Mouse (Mus musculus): ENCODE data around the gene Galntl6. TPM values are rescaled to one million over a fixed set of nuclear protein-coding genes. Genes with fewer than 3 reads are reported as not detected.

The Galntl6 gene
- polyA plus RNA-seq, 1 experiment from 2014 or later: 0.03 TPM

- no peak for DNase-seq
Measured at GRCm38 (mm10) chr8:57841446-57841845, 1071.0 kb downstream of the Galntl6 start.

DNA sequence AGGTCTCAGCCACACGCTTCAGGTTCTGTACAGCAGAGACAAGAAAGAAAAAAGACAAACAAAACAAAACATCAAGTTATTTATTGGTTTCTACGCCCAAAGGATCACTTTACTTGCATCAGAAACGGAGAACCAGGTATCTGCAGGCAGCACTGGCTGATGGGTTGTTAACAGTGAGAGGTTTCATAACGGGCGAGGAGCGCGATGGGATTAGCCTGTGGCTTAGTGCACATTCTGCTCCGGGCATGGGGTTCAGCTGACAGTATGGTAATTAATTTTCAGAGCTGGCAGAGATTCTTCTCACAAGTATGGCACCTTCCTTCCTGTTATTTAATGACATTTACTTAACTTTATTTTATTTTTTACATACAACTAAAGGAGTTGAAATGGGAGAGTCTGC, 1075.1 kb downstream of the Galntl6 start:
- ATAC-seq (ENCODE audit: low read depth): no peak
- Histone ChIP-seq H3K36me3 (no peaks in the 10 kb centered on the region), H3K9ac (no peak overlapping the region), H3K27ac (no peak overlapping the region), H3K4me1 (replicated peaks) (no peaks in the 10 kb centered on the region), H3K27me3 (no peaks in the 10 kb centered on the region), H3K4me2 (no peak overlapping the region), H3K9me3 (replicated peaks) (no peaks in the 10 kb centered on the region), H3K4me3 (replicated peaks) (no peak overlapping the region)
- 51% methylated on average over 8 of the region's 8 CpGs for WGBS (ENCODE audit: insufficient replicate concordance)
- no peak for DNase-seq

More at GRCm38 (mm10) chr8:57841446-57841845, 1071.0 kb downstream of the Galntl6 start:
- Histone ChIP-seq H3K27ac (no peak overlapping the region), H3K9ac (no peak overlapping the region), H3K4me2 (no peak overlapping the region), H3K4me3 (replicated peaks) (no peak overlapping the region), H3K36me3 (no peaks in the 10 kb centered on the region), H3K27me3 (no peaks in the 10 kb centered on the region), H3K4me1 (replicated peaks) (no peaks in the 10 kb centered on the region), H3K9me3 (replicated peaks) (no peaks in the 10 kb centered on the region)
- no peak for ATAC-seq (ENCODE audit: low read depth)
- 57% methylated on average over 4 of the region's 4 CpGs for WGBS (ENCODE audit: insufficient replicate concordance)

- ATAC-seq (ENCODE audit: low read depth) (no peak), DNase-seq (no peak)
- H3K27me3 ChIP-seq: no peaks in the 10 kb centered on the region
- H3K9ac ChIP-seq: no peak overlapping the region
- no peak overlapping the region for H3K4me2 ChIP-seq
- no peaks in the 10 kb centered on the region for H3K9me3 ChIP-seq (replicated peaks)
- H3K4me3 ChIP-seq (replicated peaks): no peak overlapping the region
- no peaks in the 10 kb centered on the region for H3K4me1 ChIP-seq (replicated peaks)
- no peak overlapping the region for H3K27ac ChIP-seq
- 38% methylated on average over 11 of the region's 11 CpGs for WGBS (ENCODE audit: insufficient replicate concordance)
- no peaks in the 10 kb centered on the region for H3K36me3 ChIP-seq
Measured at GRCm38 (mm10) chr8:57836981-57837380, 1075.5 kb downstream of the Galntl6 start.

- ATAC-seq (ENCODE audit: low read depth) (no peak), DNase-seq (no peak)
- Histone ChIP-seq H3K9me3 (replicated peaks) (no peaks in the 10 kb centered on the region), H3K27me3 (no peaks in the 10 kb centered on the region), H3K4me1 (replicated peaks) (no peaks in the 10 kb centered on the region), H3K36me3 (no peaks in the 10 kb centered on the region), H3K27ac (no peak overlapping the region), H3K9ac (no peak overlapping the region), H3K4me3 (replicated peaks) (no peak overlapping the region), H3K4me2 (no peak overlapping the region)
- 75% methylated on average over 15 of the region's 15 CpGs for WGBS (ENCODE audit: insufficient replicate concordance)
Measured at GRCm38 (mm10) chr8:57836201-57836883, 1076.1 kb downstream of the Galntl6 start.

- H3K27ac ChIP-seq: no peak overlapping the region
- H3K36me3 ChIP-seq: no peaks in the 10 kb centered on the region
- H3K27me3 ChIP-seq: no peaks in the 10 kb centered on the region
- DNase-seq (no peak), ATAC-seq (ENCODE audit: low read depth) (0 out of 2 replicates have a peak, but pooled peaks have one; percentile 15)
- 0 out of 2 replicates have a peak, but pooled peaks cover 5% of the 10 kb centered on the region for H3K4me1 ChIP-seq (replicated peaks)
- no peak overlapping the region for H3K9ac ChIP-seq
- 0 out of 2 replicates have a peak overlapping the region, but pooled peaks have one; percentile 10 for H3K4me2 ChIP-seq
- H3K4me3 ChIP-seq (replicated peaks): no peak overlapping the region
- H3K9me3 ChIP-seq (replicated peaks): no peaks in the 10 kb centered on the region
- 45% methylated on average over 7 of the region's 7 CpGs for WGBS (ENCODE audit: insufficient replicate concordance)
Measured at GRCm38 (mm10) chr8:57823151-57823550, 1089.3 kb downstream of the Galntl6 start.

DNA sequence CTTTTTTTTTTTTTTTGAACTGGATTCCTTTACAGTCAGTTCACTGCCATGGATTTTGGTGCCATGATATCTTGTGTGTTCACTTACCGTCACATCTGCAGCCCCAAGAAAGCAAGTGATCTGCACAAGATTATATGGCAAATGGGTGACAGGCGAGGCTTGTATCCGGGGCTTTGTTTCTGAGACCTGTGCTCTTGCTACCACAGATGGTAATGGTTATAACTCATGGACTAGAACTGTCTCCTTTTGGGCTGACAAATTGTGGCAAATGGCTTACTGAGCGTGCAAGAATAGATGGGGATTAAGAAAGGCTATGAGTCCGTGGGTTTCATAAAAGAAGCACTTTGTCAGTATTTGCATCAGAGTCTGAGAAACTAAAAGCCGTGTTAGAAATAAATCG, 1096.4 kb downstream of the Galntl6 start:
- no peaks in the 10 kb centered on the region for H3K9me3 ChIP-seq (replicated peaks)
- ATAC-seq (ENCODE audit: low read depth): no peak
- no peak overlapping the region for H3K4me3 ChIP-seq (replicated peaks)
- no peak overlapping the region for H3K27ac ChIP-seq
- WGBS (ENCODE audit: insufficient replicate concordance): 63% methylated on average over 7 of the region's 7 CpGs
- DNase-seq: no peak
- H3K9ac ChIP-seq: no peak overlapping the region
- no peaks in the 10 kb centered on the region for H3K36me3 ChIP-seq
- H3K27me3 ChIP-seq: no peaks in the 10 kb centered on the region
- H3K4me1 ChIP-seq (replicated peaks): no peaks in the 10 kb centered on the region
- H3K4me2 ChIP-seq: no peak overlapping the region

DNA sequence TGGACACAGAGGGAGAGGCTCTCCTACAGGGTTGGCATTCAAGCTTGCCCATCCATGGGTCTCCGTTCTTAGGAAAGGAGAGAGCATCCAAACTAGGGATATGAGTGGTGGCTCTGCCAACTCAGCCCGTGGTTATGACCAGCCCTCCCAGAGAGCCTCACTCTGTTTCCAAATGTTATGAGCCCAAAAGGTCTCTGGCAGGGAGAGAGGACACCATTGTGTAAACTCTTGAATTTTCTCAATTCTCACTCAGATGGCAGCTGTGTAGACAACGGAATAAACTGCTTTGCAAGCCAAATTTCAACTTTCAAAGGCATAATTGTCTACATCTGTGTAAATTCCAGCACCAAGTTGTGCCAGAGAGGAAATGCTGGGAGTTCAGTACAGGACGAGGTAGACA, 1105.4 kb downstream of the Galntl6 start:
- DNase-seq: no peak

DNA sequence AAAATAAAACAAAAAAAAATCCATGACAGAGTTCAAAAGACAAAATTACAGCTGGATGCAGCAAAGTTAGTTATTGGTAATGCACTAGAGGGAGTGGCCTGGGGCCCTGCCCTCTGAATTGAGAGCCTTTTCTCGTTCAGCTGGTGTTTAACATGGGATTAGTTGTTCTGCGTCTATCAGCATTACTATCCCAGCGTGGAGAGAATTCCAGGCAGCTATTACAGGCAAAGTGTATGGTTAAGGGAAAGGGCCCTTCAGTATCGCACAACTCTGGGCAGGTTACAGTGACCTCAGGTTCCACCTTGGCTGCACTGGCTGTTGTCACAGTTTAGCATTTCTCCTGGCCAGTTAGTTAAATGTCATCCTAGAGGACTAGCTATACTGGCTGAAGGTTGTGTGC, 1107.3 kb downstream of the Galntl6 start:
- ATAC-seq (ENCODE audit: low read depth): no peak
- WGBS (ENCODE audit: insufficient replicate concordance): 66% methylated on average over 4 of the region's 4 CpGs
- DNase-seq: no peak
- no peak overlapping the region for H3K4me2 ChIP-seq
- no peak overlapping the region for H3K4me3 ChIP-seq (replicated peaks)
- H3K9ac ChIP-seq: no peak overlapping the region
- H3K27me3 ChIP-seq: no peaks in the 10 kb centered on the region
- H3K36me3 ChIP-seq: no peaks in the 10 kb centered on the region
- 0 out of 2 replicates have a peak, but pooled peaks cover 3% of the 10 kb centered on the region for H3K4me1 ChIP-seq (replicated peaks)
- no peak overlapping the region for H3K27ac ChIP-seq
- no peaks in the 10 kb centered on the region for H3K9me3 ChIP-seq (replicated peaks)

More for the DNA sequence above, 1105.4 kb downstream of the Galntl6 start:
- H3K27ac ChIP-seq: no peak overlapping the region
- 57% methylated on average over 4 of the region's 4 CpGs for WGBS (ENCODE audit: insufficient replicate concordance)
- no peak overlapping the region for H3K4me2 ChIP-seq
- no peak overlapping the region for H3K9ac ChIP-seq
- ATAC-seq (ENCODE audit: low read depth): no peak
- no peaks in the 10 kb centered on the region for H3K27me3 ChIP-seq
- no peaks in the 10 kb centered on the region for H3K9me3 ChIP-seq (replicated peaks)
- H3K4me3 ChIP-seq (replicated peaks): no peak overlapping the region
- no peaks in the 10 kb centered on the region for H3K36me3 ChIP-seq
- no peaks in the 10 kb centered on the region for H3K4me1 ChIP-seq (replicated peaks)

DNA sequence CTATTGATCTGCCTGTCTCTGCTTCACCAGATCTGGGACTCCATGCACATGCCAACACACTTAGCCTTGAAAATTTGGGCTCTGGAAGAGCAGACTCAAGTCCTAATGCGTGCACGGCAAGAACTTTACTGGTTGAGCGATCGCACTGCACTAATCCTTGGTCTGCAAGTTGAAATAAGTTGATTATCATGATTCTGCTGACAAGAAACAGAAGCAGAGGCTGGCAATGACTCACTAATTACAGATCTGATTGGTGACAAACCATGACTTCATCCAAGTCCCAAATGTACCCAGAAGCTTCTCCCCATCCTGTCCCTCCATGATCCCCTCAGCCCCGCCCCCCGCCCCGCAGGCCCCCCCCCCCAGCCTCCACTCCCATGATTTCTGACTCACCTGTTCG, 1108.6 kb downstream of the Galntl6 start:
- no peaks in the 10 kb centered on the region for H3K9me3 ChIP-seq (replicated peaks)
- H3K4me3 ChIP-seq (replicated peaks): no peak overlapping the region
- H3K4me2 ChIP-seq: no peak overlapping the region
- peaks cover 9% of the 10 kb centered on the region for H3K4me1 ChIP-seq (replicated peaks)
- H3K36me3 ChIP-seq: no peaks in the 10 kb centered on the region
- H3K27ac ChIP-seq: no peak overlapping the region
- WGBS (ENCODE audit: insufficient replicate concordance): 76% methylated on average over 8 of the region's 8 CpGs
- H3K27me3 ChIP-seq: no peaks in the 10 kb centered on the region
- no peak overlapping the region for H3K9ac ChIP-seq
- ATAC-seq (ENCODE audit: low read depth) (no peak), DNase-seq (no peak)

DNA sequence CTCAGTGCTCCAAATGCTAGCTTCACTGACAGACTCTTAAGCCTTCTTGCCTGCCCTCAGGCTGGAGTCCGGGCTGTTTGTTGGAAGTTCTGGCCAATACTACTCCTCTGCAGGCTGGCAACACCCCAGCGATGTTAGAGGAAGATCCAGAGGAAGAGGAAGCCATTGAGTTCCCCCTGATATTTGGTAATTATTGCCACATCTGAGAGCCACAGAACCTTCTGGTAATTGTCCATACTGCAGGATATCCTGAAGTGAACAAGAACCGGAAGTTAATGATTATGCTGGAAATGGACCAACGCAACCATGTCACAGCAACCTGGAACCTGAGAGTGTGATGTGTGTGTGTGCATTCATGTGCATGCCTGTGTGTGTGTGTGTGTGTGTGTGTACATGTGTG, 1111.2 kb downstream of the Galntl6 start:
- H3K36me3 ChIP-seq: no peaks in the 10 kb centered on the region
- no peaks in the 10 kb centered on the region for H3K27me3 ChIP-seq
- 17% methylated on average over 4 of the region's 4 CpGs for WGBS (ENCODE audit: insufficient replicate concordance)
- H3K27ac ChIP-seq: no peak overlapping the region
- no peak overlapping the region for H3K9ac ChIP-seq
- H3K9me3 ChIP-seq (replicated peaks): no peaks in the 10 kb centered on the region
- H3K4me1 ChIP-seq (replicated peaks): peaks cover 9% of the 10 kb centered on the region
- DNase-seq (no peak), ATAC-seq (ENCODE audit: low read depth) (no peak)
- H3K4me3 ChIP-seq (replicated peaks): no peak overlapping the region
- H3K4me2 ChIP-seq: no peak overlapping the region

DNA sequence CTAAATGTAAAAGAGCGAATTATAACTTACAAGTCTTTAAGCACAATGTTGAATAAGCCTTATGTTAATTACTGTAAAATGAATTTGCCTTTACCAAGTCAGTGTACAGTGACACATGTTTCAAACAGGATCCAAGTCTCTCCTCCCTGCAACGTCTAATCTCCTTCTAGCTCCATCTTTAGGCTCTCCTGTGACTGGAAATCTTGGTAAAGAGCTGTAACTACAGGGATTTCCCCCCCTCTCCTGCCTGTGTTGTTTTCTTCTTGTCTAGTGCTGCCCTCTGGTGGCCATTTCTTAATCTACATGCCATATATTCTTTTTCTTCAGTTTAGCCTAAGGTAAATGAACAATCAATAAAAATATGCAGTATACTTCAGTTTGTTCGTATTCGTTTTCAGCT, 1112.1 kb downstream of the Galntl6 start:
- Histone ChIP-seq H3K9ac (no peak overlapping the region), H3K4me2 (peak overlapping the region; percentile 56), H3K4me3 (replicated peaks) (peak overlapping the region; percentile 43; the same call in 1 of the 2 replicates), H3K27ac (no peak overlapping the region), H3K27me3 (no peaks in the 10 kb centered on the region), H3K4me1 (replicated peaks) (peaks cover 9% of the 10 kb centered on the region), H3K36me3 (no peaks in the 10 kb centered on the region), H3K9me3 (replicated peaks) (no peaks in the 10 kb centered on the region)
- DNase-seq (peak; percentile 44), ATAC-seq (ENCODE audit: low read depth) (peak; percentile 48; the same call in 1 of the 2 replicates)
- 18% methylated on average over 4 of the region's 4 CpGs for WGBS (ENCODE audit: insufficient replicate concordance)

DNA sequence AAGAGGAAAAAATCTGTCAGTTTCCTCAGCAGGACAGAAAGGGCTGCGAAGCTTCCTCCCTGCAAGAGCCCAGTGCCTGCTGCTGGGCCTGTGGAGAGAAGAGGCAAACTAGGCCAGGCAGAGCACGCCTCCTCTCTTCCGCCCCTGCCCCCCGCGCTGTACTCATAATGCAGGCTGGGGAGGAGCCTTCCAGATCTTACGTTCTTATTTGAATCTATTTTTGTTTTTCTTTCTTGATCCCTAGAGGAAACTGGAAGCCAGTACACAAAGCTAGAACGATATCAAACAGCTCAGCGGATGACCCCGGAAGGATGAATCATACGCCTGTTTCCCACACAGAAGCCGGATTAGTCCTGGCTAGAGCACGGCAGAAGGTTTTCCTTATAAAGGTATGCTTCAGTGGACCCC, 1112.6 kb downstream of the Galntl6 start:
- Histone ChIP-seq H3K4me3 (replicated peaks) (peak overlapping the region; percentile 43), H3K27me3 (no peaks in the 10 kb centered on the region), H3K4me1 (replicated peaks) (peaks cover 9% of the 10 kb centered on the region), H3K27ac (no peak overlapping the region), H3K9ac (peak overlapping the region; percentile 49), H3K9me3 (replicated peaks) (no peaks in the 10 kb centered on the region), H3K36me3 (no peaks in the 10 kb centered on the region), H3K4me2 (peak overlapping the region; percentile 56)
- 6% methylated on average over 12 of the region's 12 CpGs for whole genome bisulfite sequencing (ENCODE audit: insufficient replicate concordance)
- DNase-seq (peak; percentile 18), ATAC-seq (ENCODE audit: low read depth) (peak; percentile 75)
